Mouse (Mus musculus): ENCODE results near the gene Fkbp7. TPM values are rescaled to one million over a fixed set of nuclear protein-coding genes. Genes with fewer than 3 reads are reported as not detected.

Fkbp7 gene
- polyA plus RNA-seq, 1 experiment from 2014 or later: 7.1 TPM

DNA sequence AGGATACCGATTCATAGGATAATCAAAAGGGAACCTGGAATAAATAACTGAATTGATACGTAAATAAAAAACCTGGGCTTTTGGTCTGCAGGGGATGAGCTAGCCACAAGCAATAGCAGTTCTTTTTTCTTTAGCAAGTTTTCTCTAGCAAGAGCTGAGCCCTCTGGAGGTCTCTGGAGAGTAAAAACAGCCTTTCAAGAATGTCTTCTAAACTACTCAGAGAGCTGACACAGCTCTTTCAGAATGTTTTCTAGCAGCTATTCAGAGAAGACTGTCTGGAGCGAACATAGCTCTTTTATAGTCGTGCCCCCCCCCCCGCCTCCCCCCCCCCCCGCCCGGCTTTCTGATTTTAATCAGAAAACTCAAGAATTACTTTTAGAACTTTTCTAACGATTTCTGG is 13.5 kb downstream of the Fkbp7 start:
- no peak overlapping the region for H3K9ac ChIP-seq
- no peaks in the 10 kb centered on the region for H3K27me3 ChIP-seq
- H3K27ac ChIP-seq: no peak overlapping the region
- H3K4me2 ChIP-seq: no peak overlapping the region
- H3K9me3 ChIP-seq (replicated peaks): no peaks in the 10 kb centered on the region
- 51% methylated on average over 8 of the region's 8 CpGs for WGBS (ENCODE audit: insufficient replicate concordance)
- H3K4me3 ChIP-seq (replicated peaks): no peak overlapping the region
- H3K4me1 ChIP-seq (replicated peaks): no peaks in the 10 kb centered on the region
- DNase-seq: no peak
- 0 out of 2 replicates have a peak, but pooled peaks cover 4% of the 10 kb centered on the region for H3K36me3 ChIP-seq
- no peak for ATAC-seq (ENCODE audit: low read depth)

DNA sequence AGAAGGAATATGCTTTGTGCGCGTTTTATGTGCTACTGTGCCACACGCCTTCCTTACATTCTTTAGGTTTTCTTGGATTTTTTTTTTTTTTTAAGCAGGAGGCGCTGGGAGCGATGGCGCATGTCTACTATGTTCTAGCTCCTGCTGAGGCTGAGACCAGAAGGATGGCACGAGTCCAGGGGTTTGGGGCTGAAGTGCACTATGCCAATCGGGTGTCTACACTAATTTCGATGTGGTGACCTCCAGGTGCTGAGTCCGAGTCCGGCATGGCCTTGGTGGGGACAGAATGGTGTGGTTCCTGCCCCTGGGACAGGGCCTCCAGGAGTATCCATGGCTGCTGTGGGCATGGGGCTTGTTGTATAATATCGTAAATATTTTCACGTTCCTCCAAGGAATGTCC is 14.4 kb downstream of the Fkbp7 start:
- Histone ChIP-seq H3K27me3 (no peaks in the 10 kb centered on the region), H3K36me3 (no peaks in the 10 kb centered on the region), H3K4me3 (replicated peaks) (no peak overlapping the region), H3K4me1 (replicated peaks) (no peaks in the 10 kb centered on the region), H3K9ac (no peak overlapping the region), H3K9me3 (replicated peaks) (no peaks in the 10 kb centered on the region), H3K27ac (no peak overlapping the region), H3K4me2 (no peak overlapping the region)
- no peak for ATAC-seq (ENCODE audit: low read depth)
- no peak for DNase-seq
- 61% methylated on average over 13 of the region's 13 CpGs for WGBS (ENCODE audit: insufficient replicate concordance)

DNA sequence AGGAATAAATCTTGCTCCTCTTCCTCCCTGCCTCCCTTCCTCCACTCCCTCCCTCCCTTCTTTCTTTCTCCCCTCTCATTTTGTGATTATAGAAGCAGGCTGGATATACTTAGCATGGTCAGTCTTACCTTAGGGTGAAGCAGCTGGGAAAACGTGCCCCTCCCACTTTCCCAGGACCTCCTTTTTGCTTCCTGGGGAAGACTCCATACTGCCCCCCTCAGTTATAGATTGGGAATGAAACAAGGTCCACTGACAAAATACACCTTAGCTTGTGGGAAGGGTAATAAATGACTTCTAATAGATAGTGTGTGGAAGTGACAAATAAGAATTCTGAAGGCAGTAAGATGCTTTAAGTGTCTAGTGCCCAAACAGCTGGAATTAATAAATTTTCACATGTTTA is 16.9 kb downstream of the Fkbp7 start:
- H3K9me3 ChIP-seq (replicated peaks): no peaks in the 10 kb centered on the region
- H3K4me3 ChIP-seq (replicated peaks): no peak overlapping the region
- no peak overlapping the region for H3K27ac ChIP-seq
- ATAC-seq (ENCODE audit: low read depth) (no peak), DNase-seq (no peak)
- H3K9ac ChIP-seq: no peak overlapping the region
- WGBS (ENCODE audit: insufficient replicate concordance): 0% methylated on average over 1 of the region's 1 CpGs
- H3K4me2 ChIP-seq: no peak overlapping the region
- H3K27me3 ChIP-seq: no peaks in the 10 kb centered on the region
- no peaks in the 10 kb centered on the region for H3K36me3 ChIP-seq
- H3K4me1 ChIP-seq (replicated peaks): no peaks in the 10 kb centered on the region

DNA sequence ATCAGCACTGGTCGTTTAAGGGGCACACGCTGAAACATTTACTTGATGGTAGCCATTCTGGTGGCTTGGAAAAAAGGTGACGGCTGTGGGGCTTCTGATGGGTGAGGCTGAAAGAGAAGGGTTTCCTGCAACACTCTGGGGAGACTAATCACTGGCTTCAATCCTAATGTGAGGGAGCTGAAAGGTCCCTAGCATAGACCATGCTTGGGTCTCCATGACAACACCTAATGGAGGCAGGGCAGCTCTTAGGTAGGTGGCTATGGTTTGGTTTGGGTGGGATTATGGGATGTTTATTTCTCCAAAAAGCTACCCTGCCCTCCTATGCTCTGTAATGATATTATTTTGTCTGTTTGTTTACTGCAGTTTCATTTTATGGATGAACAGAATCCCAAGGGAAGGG is 17.5 kb downstream of the Fkbp7 start:
- DNase-seq (no peak), ATAC-seq (ENCODE audit: low read depth) (no peak)
- Histone ChIP-seq H3K27ac (no peak overlapping the region), H3K9ac (no peak overlapping the region), H3K4me3 (replicated peaks) (no peak overlapping the region), H3K4me2 (no peak overlapping the region), H3K4me1 (replicated peaks) (no peaks in the 10 kb centered on the region), H3K27me3 (no peaks in the 10 kb centered on the region), H3K9me3 (replicated peaks) (no peaks in the 10 kb centered on the region), H3K36me3 (no peaks in the 10 kb centered on the region)
- 53% methylated on average over 3 of the region's 3 CpGs for WGBS (ENCODE audit: insufficient replicate concordance)

DNA sequence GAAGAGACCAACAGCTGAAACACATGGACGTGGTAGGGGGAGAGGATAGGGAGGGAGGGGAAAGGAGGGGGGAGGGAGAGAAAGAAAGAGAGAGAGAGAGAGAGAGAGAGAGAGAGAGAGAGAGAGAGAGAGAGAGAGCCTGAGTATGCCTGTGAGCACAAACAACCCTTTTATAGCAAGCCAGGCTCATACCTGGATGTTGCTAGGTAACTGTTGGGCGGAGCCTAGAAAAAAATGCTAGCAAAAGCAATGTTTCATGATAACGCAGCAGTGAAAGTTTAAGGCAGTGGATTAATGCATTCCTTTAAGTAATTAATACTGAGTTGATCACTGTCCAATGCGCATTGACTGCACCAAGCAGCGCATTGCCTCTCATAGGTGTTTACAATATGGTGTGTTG is 18.3 kb downstream of the Fkbp7 start:
- no peak for DNase-seq
- 78% methylated on average over 5 of the region's 5 CpGs for WGBS (ENCODE audit: insufficient replicate concordance)
- H3K4me1 ChIP-seq (replicated peaks): no peaks in the 10 kb centered on the region
- H3K9me3 ChIP-seq (replicated peaks): no peaks in the 10 kb centered on the region
- ATAC-seq (ENCODE audit: low read depth): no peak
- H3K27me3 ChIP-seq: no peaks in the 10 kb centered on the region
- H3K36me3 ChIP-seq: no peaks in the 10 kb centered on the region
- H3K4me2 ChIP-seq: no peak overlapping the region
- no peak overlapping the region for H3K4me3 ChIP-seq (replicated peaks)
- H3K9ac ChIP-seq: no peak overlapping the region
- no peak overlapping the region for H3K27ac ChIP-seq

DNA sequence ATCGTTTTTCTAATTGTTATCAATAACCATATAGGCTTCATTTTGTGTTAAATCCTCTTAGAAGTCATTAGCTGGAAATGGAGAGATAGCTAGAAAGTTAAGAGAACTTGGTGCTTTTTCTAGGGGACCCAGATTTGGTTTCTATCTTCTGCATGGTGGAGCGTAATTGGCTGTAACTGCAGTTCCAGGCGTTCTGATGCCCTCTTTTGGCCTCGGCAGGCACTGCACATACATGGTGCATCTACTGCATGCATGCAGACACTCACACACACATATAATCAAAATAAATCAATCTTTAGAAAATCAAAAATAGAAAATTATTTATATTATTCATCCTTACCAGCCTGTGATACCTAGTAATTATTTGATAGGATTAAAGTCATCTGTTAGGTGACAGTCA is 19.8 kb downstream of the Fkbp7 start:
- DNase-seq (no peak), ATAC-seq (ENCODE audit: low read depth) (no peak)
- peaks cover 7% of the 10 kb centered on the region; the same call in 1 of the 2 replicates for H3K4me1 ChIP-seq (replicated peaks)
- WGBS (ENCODE audit: insufficient replicate concordance): 85% methylated on average over 4 of the region's 4 CpGs
- no peak overlapping the region for H3K4me2 ChIP-seq
- no peak overlapping the region for H3K27ac ChIP-seq
- no peak overlapping the region for H3K9ac ChIP-seq
- no peaks in the 10 kb centered on the region for H3K9me3 ChIP-seq (replicated peaks)
- H3K4me3 ChIP-seq (replicated peaks): no peak overlapping the region
- no peaks in the 10 kb centered on the region for H3K27me3 ChIP-seq
- no peaks in the 10 kb centered on the region for H3K36me3 ChIP-seq

DNA sequence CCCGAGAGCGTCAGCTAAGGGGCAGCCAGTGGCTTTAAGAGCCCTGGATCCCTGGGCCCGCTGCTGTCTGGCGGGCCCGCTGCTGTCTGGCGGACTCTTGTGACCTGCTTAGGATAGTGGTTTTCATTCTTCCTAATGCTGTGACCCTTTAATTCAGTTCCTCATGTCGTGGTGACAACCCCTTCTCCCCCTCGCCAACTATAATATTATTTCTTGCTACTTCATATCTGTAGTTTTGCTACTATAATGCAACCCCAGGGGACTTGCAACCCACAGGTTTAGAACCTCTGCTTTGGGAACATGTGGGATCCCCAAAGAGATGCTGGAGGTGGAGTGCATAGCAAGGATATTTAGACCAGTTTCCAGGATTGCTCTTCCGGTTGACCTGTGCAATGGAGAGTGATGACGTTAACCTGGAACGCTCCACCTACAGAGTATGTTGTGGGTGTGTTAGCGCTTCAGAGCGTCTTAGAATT is 24.2 kb downstream of the Fkbp7 start:
- 31% methylated on average over 13 of the region's 13 CpGs for WGBS (ENCODE audit: insufficient replicate concordance)
- H3K36me3 ChIP-seq: no peaks in the 10 kb centered on the region
- H3K4me3 ChIP-seq (replicated peaks): peak overlapping the region; percentile 75
- H3K9me3 ChIP-seq (replicated peaks): no peaks in the 10 kb centered on the region
- peak overlapping the region; percentile 35; the same call in 1 of the 2 replicates for H3K27ac ChIP-seq
- ATAC-seq (ENCODE audit: low read depth) (0 out of 2 replicates have a peak, but pooled peaks have one; percentile 8), DNase-seq (no peak)
- H3K27me3 ChIP-seq: no peaks in the 10 kb centered on the region
- H3K4me2 ChIP-seq: peak overlapping the region; percentile 99
- H3K9ac ChIP-seq: peak overlapping the region; percentile 63
- H3K4me1 ChIP-seq (replicated peaks): peaks cover 35% of the 10 kb centered on the region

DNA sequence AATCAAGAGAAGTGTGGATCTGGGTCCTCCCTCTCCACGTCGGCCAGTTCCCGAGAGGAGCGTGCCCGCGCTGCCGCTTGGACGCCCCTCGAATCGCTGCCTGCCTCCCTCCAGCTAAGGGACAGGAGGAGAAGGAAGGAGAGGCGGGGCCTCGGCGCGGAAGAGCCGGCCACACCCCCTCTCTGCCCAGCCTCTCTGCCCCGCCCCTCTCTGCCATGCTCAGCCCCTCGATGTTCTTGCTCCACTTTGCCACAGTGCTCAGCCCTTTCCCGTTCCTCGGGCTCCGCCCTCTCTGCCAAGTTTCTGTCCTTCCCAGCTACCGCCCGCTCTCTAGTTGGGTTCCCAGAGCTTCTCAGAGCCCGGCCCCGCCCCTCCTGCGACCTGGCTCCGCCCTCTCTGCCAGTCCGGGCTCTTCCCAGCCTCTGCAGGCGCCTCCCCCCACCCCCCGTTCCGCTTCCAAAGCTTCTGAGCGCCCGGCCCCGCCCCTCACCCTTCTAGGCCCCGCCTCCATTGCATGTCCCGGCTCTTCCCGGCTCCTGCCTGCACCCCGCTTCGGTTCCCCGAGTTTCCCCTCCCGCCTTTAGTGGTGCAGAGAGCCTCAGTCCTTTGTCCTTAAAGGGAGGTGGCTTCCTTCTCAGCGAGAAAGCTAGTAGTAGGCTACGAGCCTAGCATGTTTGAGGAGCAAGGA is 24.9 kb downstream of the Fkbp7 start, which contains the start of the genes Prkra and Pjvk:
Prkra (minus strand) TSS at position 133 of the 688 bp plus-strand sequence.
Pjvk (plus strand) TSS at position 594 of the 688 bp plus-strand sequence.
- WGBS (ENCODE audit: insufficient replicate concordance): 2% methylated on average over 40 of the region's 42 CpGs

DNA sequence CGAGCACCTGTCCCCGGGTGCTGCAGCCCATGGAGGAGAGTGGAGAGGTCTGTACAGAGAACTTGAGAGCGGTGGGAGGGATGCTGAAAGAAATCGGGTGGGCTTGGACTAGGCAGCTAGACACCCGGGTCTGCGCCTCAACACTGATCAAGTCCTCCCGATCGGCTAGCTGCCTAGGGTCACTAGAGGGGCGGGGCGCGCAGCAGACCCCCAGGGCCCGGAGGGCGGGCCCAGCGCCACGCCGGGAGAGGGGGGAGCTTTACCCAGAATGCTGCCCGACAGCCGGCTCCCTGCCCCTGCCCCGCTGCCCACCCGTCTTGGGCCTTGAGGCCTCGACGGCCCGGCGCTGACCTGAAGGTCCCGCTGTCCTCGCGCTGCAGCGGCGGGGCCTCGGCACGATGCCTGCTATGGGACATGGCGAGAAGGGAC is 25.5 kb downstream of the Fkbp7 start:
- H3K27ac ChIP-seq: peak overlapping the region; percentile 54; the same call in 1 of the 2 replicates

More for the DNA sequence above, 24.9 kb downstream of the Fkbp7 start, which contains the start of the genes Prkra and Pjvk:
- H3K27ac ChIP-seq: peak within 1 kb of the TSS; percentile 54; the same call in 1 of the 2 replicates
- DNase-seq (peak; percentile 94), ATAC-seq (ENCODE audit: low read depth) (peak; percentile 95)
- no peaks in the 10 kb centered on the region for H3K36me3 ChIP-seq
- no peaks in the 10 kb centered on the region for H3K27me3 ChIP-seq
- peaks cover 37% of the 10 kb centered on the region for H3K4me1 ChIP-seq (replicated peaks)
- H3K9ac ChIP-seq: peak within 1 kb of the TSS; percentile 78
- H3K9me3 ChIP-seq (replicated peaks): no peaks in the 10 kb centered on the region
- peak within 1 kb of the TSS; percentile 99 for H3K4me2 ChIP-seq
- peak within 1 kb of the TSS; percentile 75 for H3K4me3 ChIP-seq (replicated peaks)

DNA sequence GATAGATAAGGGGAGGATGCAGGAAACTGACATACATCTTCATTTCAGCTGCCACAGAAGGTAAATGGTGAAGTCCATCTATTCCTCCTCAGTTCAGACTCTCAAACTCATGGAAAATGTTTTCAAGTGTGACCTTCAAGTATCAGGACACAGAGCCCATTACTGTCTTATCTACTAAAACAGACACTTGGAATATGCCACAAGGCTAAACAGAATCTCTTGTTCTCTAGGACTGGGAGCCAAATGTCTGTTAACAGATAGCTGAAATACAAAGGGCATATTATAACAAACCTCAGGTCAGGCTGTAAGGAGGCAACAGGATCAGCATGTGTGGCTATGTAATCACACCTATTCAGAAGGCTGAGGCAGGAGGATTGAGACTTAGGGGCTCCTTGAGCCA is 29.1 kb downstream of the Fkbp7 start:
- DNase-seq (no peak), ATAC-seq (ENCODE audit: low read depth) (no peak)
- Histone ChIP-seq H3K4me1 (replicated peaks) (peaks cover 36% of the 10 kb centered on the region), H3K36me3 (peaks cover 10% of the 10 kb centered on the region; the same call in 1 of the 2 replicates), H3K9me3 (replicated peaks) (no peaks in the 10 kb centered on the region), H3K9ac (no peak overlapping the region), H3K27me3 (no peaks in the 10 kb centered on the region), H3K4me3 (replicated peaks) (no peak overlapping the region), H3K4me2 (no peak overlapping the region), H3K27ac (no peak overlapping the region)

More for the DNA sequence above, 25.5 kb downstream of the Fkbp7 start:
- WGBS (ENCODE audit: insufficient replicate concordance): under 1% methylated on average over 32 of the region's 32 CpGs
- Histone ChIP-seq H3K36me3 (no peaks in the 10 kb centered on the region), H3K4me1 (replicated peaks) (peaks cover 37% of the 10 kb centered on the region), H3K27me3 (no peaks in the 10 kb centered on the region), H3K9me3 (replicated peaks) (no peaks in the 10 kb centered on the region), H3K4me2 (peak overlapping the region; percentile 99), H3K9ac (peak overlapping the region; percentile 78), H3K4me3 (replicated peaks) (peak overlapping the region; percentile 75)
- ATAC-seq (ENCODE audit: low read depth): peak; percentile 0; the same call in 1 of the 2 replicates
- no peak for DNase-seq

DNA sequence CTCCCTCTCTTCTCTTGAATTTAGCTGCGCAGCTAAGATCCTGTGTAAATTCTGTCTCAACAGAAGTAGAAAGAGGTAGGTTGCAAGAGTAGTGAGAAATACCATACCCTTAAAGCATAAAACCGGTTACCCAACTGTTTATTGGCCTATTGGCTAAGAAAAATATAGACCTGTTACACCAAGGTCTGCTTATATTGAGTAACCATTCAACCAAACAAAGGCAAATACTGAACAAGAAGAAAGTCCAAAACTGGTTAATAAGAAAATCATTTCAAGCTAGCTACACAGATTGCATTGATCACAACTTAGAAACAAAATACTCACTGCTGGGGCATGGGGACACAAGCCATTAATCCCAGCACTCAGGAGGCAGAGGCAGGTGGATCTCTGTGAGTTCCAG is 33.3 kb downstream of the Fkbp7 start:
- WGBS (ENCODE audit: insufficient replicate concordance): 85% methylated on average over 2 of the region's 2 CpGs
- no peaks in the 10 kb centered on the region for H3K27me3 ChIP-seq
- H3K9me3 ChIP-seq (replicated peaks): no peaks in the 10 kb centered on the region
- H3K4me3 ChIP-seq (replicated peaks): no peak overlapping the region
- no peak overlapping the region for H3K9ac ChIP-seq
- DNase-seq: no peak
- ATAC-seq (ENCODE audit: low read depth): no peak
- peaks cover 21% of the 10 kb centered on the region for H3K36me3 ChIP-seq
- peaks cover 10% of the 10 kb centered on the region for H3K4me1 ChIP-seq (replicated peaks)
- no peak overlapping the region for H3K4me2 ChIP-seq
- H3K27ac ChIP-seq: no peak overlapping the region

DNA sequence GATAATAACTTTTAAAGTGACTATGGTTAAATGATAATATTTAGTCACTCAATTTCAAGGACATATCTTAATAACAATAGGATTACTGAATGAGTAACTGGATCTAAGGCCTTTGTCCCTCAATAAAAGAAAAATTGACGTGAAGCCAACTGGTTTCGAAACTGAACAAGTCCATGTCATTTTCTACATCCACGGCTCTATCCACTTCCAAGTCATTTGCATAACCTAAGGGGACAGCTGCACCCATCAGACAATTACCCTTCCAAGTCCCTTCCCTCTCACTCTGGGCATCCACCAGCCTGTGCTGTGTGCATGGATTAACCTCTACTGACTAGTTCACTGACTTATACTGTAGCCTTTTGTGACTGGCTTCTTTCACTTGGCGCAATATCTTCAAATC is 41.3 kb downstream of the Fkbp7 start:
- 86% methylated on average over 4 of the region's 4 CpGs for WGBS (ENCODE audit: insufficient replicate concordance)
- Histone ChIP-seq H3K27me3 (no peaks in the 10 kb centered on the region), H3K4me3 (replicated peaks) (no peak overlapping the region), H3K27ac (no peak overlapping the region), H3K9me3 (replicated peaks) (no peaks in the 10 kb centered on the region), H3K9ac (no peak overlapping the region), H3K4me2 (no peak overlapping the region), H3K36me3 (peaks cover 21% of the 10 kb centered on the region), H3K4me1 (replicated peaks) (no peaks in the 10 kb centered on the region)
- DNase-seq (no peak), ATAC-seq (ENCODE audit: low read depth) (no peak)
